Mouse (Mus musculus) forebrain, embryonic 14.5 days (tissue): ENCODE data around the gene Rdh14. TPM values are rescaled to one million over a fixed set of nuclear protein-coding genes. Genes with fewer than 3 reads are reported as not detected.

Source experiments
- ATAC-seq: fragments of 200-750 bp; cut with Nextera tagmentation; 2 replicates; pipeline ENCODE4 v1.8.0; 2017; ENCODE audit warnings: mild to moderate bottlenecking, moderate library complexity
- DNase-seq: peaks from one replicate; pipeline ENCODE4 v3.0.0-alpha.2; 2015; ENCODE audit warnings: low spot score
- H3K27ac ChIP-seq: fragments of 300-500 bp; sonication (generic); 2 replicates; pipeline ENCODE4 v1.5.1; 2014; ENCODE audit warnings: low read depth, mild to moderate bottlenecking, control low read depth, low read length, moderate library complexity
- H3K27me3 ChIP-seq: fragments of 300-500 bp; sonication (generic); replicated peaks from 2 replicates; pipeline ENCODE4 v1.6.1; 2014; ENCODE audit warnings: low read length, control low read depth, mixed read lengths; ENCODE audit not compliant: control insufficient read depth, insufficient read depth
- H3K36me3 ChIP-seq: fragments of 300-500 bp; sonication (generic); 2 replicates; pipeline ENCODE4 v1.6.1; 2014; ENCODE audit warnings: low read length, control low read depth; ENCODE audit not compliant: control insufficient read depth, insufficient read depth
- H3K4me1 ChIP-seq: fragments of 300-500 bp; sonication (generic); 2 replicates; pipeline ENCODE4 v1.6.1; 2014; ENCODE audit warnings: antibody characterized with exemption, low read length, control low read depth; ENCODE audit not compliant: control insufficient read depth, insufficient read depth
- H3K4me2 ChIP-seq: fragments of 300-500 bp; sonication (generic); 2 replicates; pipeline ENCODE4 v1.6.1; 2014; ENCODE audit warnings: mild to moderate bottlenecking, control low read depth, low read length
- H3K4me3 ChIP-seq: fragments of 300-500 bp; sonication (generic); 2 replicates; pipeline ENCODE4 v1.5.1; 2014; ENCODE audit warnings: low read depth, low read length, control low read depth
- H3K9ac ChIP-seq: fragments of 300-500 bp; sonication (generic); 2 replicates; pipeline ENCODE4 v1.6.1; 2014; ENCODE audit warnings: mild to moderate bottlenecking, low read length, control low read depth, moderate library complexity
- H3K9me3 ChIP-seq: fragments of 300-500 bp; sonication (generic); replicated peaks from 2 replicates; pipeline ENCODE4 v1.6.1; 2016; ENCODE audit warnings: low read length, control low read depth, mixed read lengths; ENCODE audit not compliant: control insufficient read depth
- WGBS: fragments of 180-500 bp; shearing (Covaris S2); extraction: QIAGEN DNeasy Blood & Tissue Kit; methylation state at CpG from one replicate; pipeline ENCODE4 v1.1.7; 2014; 5-methylcytosine and 5-hydroxymethylcytosine counted together
- polyA plus RNA-seq: library from polyadenylated mRNA; unstranded; fragments of >200 nt; fragmentation: Nextera tagmentation; extraction: Ambion mirVana; gene quantifications from 2 replicates; pipeline ENCODE4 v1.2.1, GENCODE M21; 2014

The Rdh14 gene
- polyA plus RNA-seq, result 36.8 and 39.3 TPM in 2 replicates

- ATAC-seq (peak; percentile 99), DNase-seq (peak; percentile 95)
- peak within 1 kb of the TSS; percentile 72 for H3K4me2 ChIP-seq
- H3K4me1 ChIP-seq, result peaks cover 6% of the 10 kb centered on the region; the same call in 1 of the 2 replicates
- 0 out of 2 replicates have a peak, but pooled peaks cover 8% of the 10 kb centered on the region for H3K36me3 ChIP-seq
- H3K9ac ChIP-seq, result peak within 1 kb of the TSS; percentile 94
- under 1% methylated on average over 47 of the region's 53 CpGs for WGBS
- peak within 1 kb of the TSS; percentile 79 for H3K4me3 ChIP-seq
- no peaks in the 10 kb centered on the region for H3K27me3 ChIP-seq
- H3K27ac ChIP-seq, result peak within 1 kb of the TSS; percentile 81
- no peaks in the 10 kb centered on the region for H3K9me3 ChIP-seq
Measured at GRCm38 (mm10) chr12:10390671-10391441, at the start of gene Rdh14. Gene Rdh14 (plus strand): TSS chr12:10390772.

GRCm38 (mm10) chr12:10350706-10351105 is 39.9 kb upstream of the Rdh14 start:
- H3K36me3 ChIP-seq, result no peaks in the 10 kb centered on the region
- H3K9me3 ChIP-seq, result no peaks in the 10 kb centered on the region
- no peaks in the 10 kb centered on the region for H3K4me1 ChIP-seq
- ATAC-seq (no peak), DNase-seq (no peak)
- no peak overlapping the region for H3K27ac ChIP-seq
- WGBS, result 55% methylated on average over 3 of the region's 3 CpGs
- no peak overlapping the region for H3K4me3 ChIP-seq
- H3K9ac ChIP-seq, result no peak overlapping the region
- H3K27me3 ChIP-seq, result no peaks in the 10 kb centered on the region
- H3K4me2 ChIP-seq, result no peak overlapping the region

- H3K4me3 ChIP-seq, result no peak overlapping the region
- H3K27ac ChIP-seq, result no peak overlapping the region
- H3K9ac ChIP-seq, result no peak overlapping the region
- 69% methylated on average over 6 of the region's 6 CpGs for WGBS
- DNase-seq (no peak), ATAC-seq (no peak)
- H3K36me3 ChIP-seq, result no peaks in the 10 kb centered on the region
- no peaks in the 10 kb centered on the region for H3K4me1 ChIP-seq
- H3K9me3 ChIP-seq, result no peaks in the 10 kb centered on the region
- no peaks in the 10 kb centered on the region for H3K27me3 ChIP-seq
- no peak overlapping the region for H3K4me2 ChIP-seq
Measured at GRCm38 (mm10) chr12:10357756-10358155, 32.8 kb upstream of the Rdh14 start.

GRCm38 (mm10) chr12:10369673-10370072 is 20.9 kb upstream of the Rdh14 start, which contains the start of gene Nt5c1b:
Gene Nt5c1b (plus strand): TSS chr12:10369973.
- 85% methylated on average over 3 of the region's 3 CpGs for WGBS
- Histone ChIP-seq H3K27me3 (no peaks in the 10 kb centered on the region), H3K9ac (no peak within 1 kb of the TSS), H3K4me2 (no peak within 1 kb of the TSS), H3K36me3 (no peaks in the 10 kb centered on the region), H3K27ac (no peak within 1 kb of the TSS), H3K9me3 (no peaks in the 10 kb centered on the region), H3K4me3 (no peak within 1 kb of the TSS), H3K4me1 (no peaks in the 10 kb centered on the region)
- no peak for DNase-seq
- no peak for ATAC-seq

GRCm38 (mm10) chr12:10400788-10401187 is 10.2 kb downstream of the Rdh14 start:
- H3K4me2 ChIP-seq, result no peak overlapping the region
- no peaks in the 10 kb centered on the region for H3K27me3 ChIP-seq
- H3K4me1 ChIP-seq, result no peaks in the 10 kb centered on the region
- H3K4me3 ChIP-seq, result no peak overlapping the region
- H3K36me3 ChIP-seq, result no peaks in the 10 kb centered on the region
- WGBS, result 74% methylated on average over 1 of the region's 1 CpGs
- no peak overlapping the region for H3K27ac ChIP-seq
- DNase-seq, result no peak
- no peak for ATAC-seq
- no peak overlapping the region for H3K9ac ChIP-seq
- no peaks in the 10 kb centered on the region for H3K9me3 ChIP-seq

- Histone ChIP-seq H3K36me3 (no peaks in the 10 kb centered on the region), H3K4me2 (no peak overlapping the region), H3K27me3 (no peaks in the 10 kb centered on the region), H3K4me3 (no peak overlapping the region), H3K27ac (no peak overlapping the region), H3K9ac (no peak overlapping the region), H3K4me1 (no peaks in the 10 kb centered on the region), H3K9me3 (no peaks in the 10 kb centered on the region)
- DNase-seq, result no peak
- no peak for ATAC-seq
- WGBS, result 91% methylated on average over 9 of the region's 9 CpGs
Measured at GRCm38 (mm10) chr12:10402421-10403115, 12.0 kb downstream of the Rdh14 start.

- no peaks in the 10 kb centered on the region for H3K36me3 ChIP-seq
- H3K27ac ChIP-seq, result no peak overlapping the region
- H3K4me1 ChIP-seq, result no peaks in the 10 kb centered on the region
- 96% methylated on average over 3 of the region's 3 CpGs for WGBS
- no peak overlapping the region for H3K4me3 ChIP-seq
- no peak for DNase-seq
- H3K9me3 ChIP-seq, result no peaks in the 10 kb centered on the region
- no peak overlapping the region for H3K4me2 ChIP-seq
- H3K9ac ChIP-seq, result no peak overlapping the region
- no peaks in the 10 kb centered on the region for H3K27me3 ChIP-seq
- ATAC-seq, result no peak
Measured at GRCm38 (mm10) chr12:10410511-10411179, 20.1 kb downstream of the Rdh14 start.

- WGBS, result 97% methylated on average over 1 of the region's 1 CpGs
- Histone ChIP-seq H3K4me3 (no peak overlapping the region), H3K36me3 (no peaks in the 10 kb centered on the region), H3K9me3 (no peaks in the 10 kb centered on the region), H3K27me3 (no peaks in the 10 kb centered on the region), H3K9ac (no peak overlapping the region), H3K27ac (no peak overlapping the region), H3K4me2 (no peak overlapping the region), H3K4me1 (no peaks in the 10 kb centered on the region)
- DNase-seq (no peak), ATAC-seq (no peak)
Measured at GRCm38 (mm10) chr12:10411453-10411852, 20.9 kb downstream of the Rdh14 start.
